Mouse (Mus musculus) thymus, adult 2 months (tissue): ENCODE results near the gene Spty2d1.

Experiments
- CTCF ChIP-seq: fragments of 200-500 bp; IDR thresholded peaks from 2 replicates; pipeline ENCODE4 v1.5.1; 2012; ENCODE audit warnings: mild to moderate bottlenecking, control low read depth, low read length, moderate library complexity, borderline replicate concordance; ENCODE audit not compliant: control insufficient read depth, poor library complexity, insufficient read depth; ENCODE audit errors: extremely low read depth
- POLR2A ChIP-seq: fragments of 200-500 bp; IDR thresholded peaks from 2 replicates; pipeline ENCODE4 v1.6.1; 2012; ENCODE audit warnings: mild to moderate bottlenecking, low read length, control low read depth, moderate library complexity; ENCODE audit not compliant: control insufficient read depth, poor library complexity, insufficient read depth; ENCODE audit errors: extremely low read depth

DNA sequence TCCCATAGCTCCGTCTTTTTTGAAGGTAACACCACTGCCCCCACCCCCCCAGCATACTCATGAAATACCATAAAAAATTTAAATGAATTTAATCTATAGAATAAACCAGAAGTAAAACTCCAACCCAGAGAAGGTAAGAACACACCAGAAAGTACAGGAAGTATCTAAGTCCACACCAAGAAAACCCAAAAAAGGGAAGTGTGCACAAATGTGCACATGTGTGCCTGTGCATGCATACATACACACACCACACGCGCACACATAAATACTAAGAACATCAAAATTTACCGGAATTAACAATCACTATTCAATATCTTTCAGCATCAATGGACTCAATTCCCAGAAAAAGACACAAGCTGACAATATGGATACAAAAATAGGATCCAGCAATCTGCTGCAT lies 38.3 kb downstream of the Spty2d1 start:
- TF ChIP-seq POLR2A (no peak), CTCF (no peak)
